Mouse (Mus musculus): ENCODE results near the gene Gm47985. TPM values are rescaled to one million over a fixed set of nuclear protein-coding genes. Genes with fewer than 3 reads are reported as not detected.

The Gm47985 gene
- total and polyA plus RNA-seq, 3 experiments = not detected

- no peak for DNase-seq (ENCODE audit: extremely low read depth)
- in situ Hi-C loops (cut with MboI; ENCODE audit: low pct_ligation_motif_present, low pct_unique_long_range_greater_than_20kb, low sequenced_read_pairs) = no loop called here
- no peaks in the 10 kb centered on the region for H3K79me2 ChIP-seq (replicated peaks; ENCODE audit: control insufficient read depth, extremely low read depth, insufficient read depth, poor library complexity, severe bottlenecking)
- no peak overlapping the region for H3K4me2 ChIP-seq (ENCODE audit: insufficient read depth, low read depth, poor library complexity, severe bottlenecking)
- H3K36me3 ChIP-seq (replicated peaks in 1 of 2; ENCODE audit: control insufficient read depth in 1 of 2, insufficient read depth in 1 of 2, low read length in 1 of 2) = no peaks in the 10 kb centered on the region
- no peak overlapping the region for H3K4me3 ChIP-seq (replicated peaks in 1 of 3; ENCODE audit: low read depth in 2 of 3, low read length in 2 of 3, poor library complexity in 1 of 3)
- no peaks in the 10 kb centered on the region for H3K4me1 ChIP-seq (ENCODE audit: control insufficient read depth in 1 of 2, insufficient read depth in 2 of 2)
- H3K9me3 ChIP-seq (replicated peaks; ENCODE audit: low read length) = no peaks in the 10 kb centered on the region
- H3K27ac ChIP-seq (ENCODE audit: insufficient read depth, low read depth) = no peak overlapping the region
- dilution Hi-C loops (cut with MboI; ENCODE audit: extremely low pct_ligation_motif_present, extremely low pct_unique_long_range_greater_than_20kb, low sequenced_read_pairs) = no loop called here
- TF ChIP-seq ETS1 (conservative IDR thresholded peaks at IDR 0.05; ENCODE audit: low read depth, low read length) = no peak
- TF ChIP-seq E2F4 (IDR thresholded peaks at IDR 0.05; ENCODE audit: insufficient replicate concordance, low read depth, low read length) = no peak
- TF ChIP-seq MAFK (IDR thresholded peaks at IDR 0.05; ENCODE audit: insufficient replicate concordance, low read length) = no peak
- TF ChIP-seq BHLHE40 (IDR thresholded peaks at IDR 0.05; ENCODE audit: low read depth, low read length) = no peak
- no peak for TF ChIP-seq GABPA (IDR thresholded peaks at IDR 0.05; ENCODE audit: insufficient replicate concordance, low read depth, low read length)
- no peak for TF ChIP-seq MXI1 (IDR thresholded peaks at IDR 0.05; ENCODE audit: low read depth, low read length)
- TF ChIP-seq TBP (conservative IDR thresholded peaks at IDR 0.05; ENCODE audit: low read depth, low read length) = no peak
- no peak for TF ChIP-seq EP300 (IDR thresholded peaks at IDR 0.05; ENCODE audit: low read length)
- no peak for TF ChIP-seq SIN3A (IDR thresholded peaks at IDR 0.05; ENCODE audit: low read length)
- TF ChIP-seq MAZ (IDR thresholded peaks at IDR 0.05; ENCODE audit: low read depth, low read length) = no peak
- TF ChIP-seq RCOR1 (conservative IDR thresholded peaks at IDR 0.05; ENCODE audit: low read depth, low read length) = no peak
- no peak for TF ChIP-seq CHD2 (IDR thresholded peaks at IDR 0.05; ENCODE audit: low read length)
- no peak for TF ChIP-seq USF2 (conservative IDR thresholded peaks at IDR 0.05; ENCODE audit: low read depth, low read length)
- no peak for TF ChIP-seq NELFE (IDR thresholded peaks at IDR 0.05; ENCODE audit: low read depth, low read length)
- TF ChIP-seq JUN (IDR thresholded peaks at IDR 0.05; ENCODE audit: insufficient read depth, low read depth, low read length) = no peak
- no peak for TF ChIP-seq HCFC1 (IDR thresholded peaks at IDR 0.05; ENCODE audit: low read depth, low read length)
- no peaks in the 10 kb centered on the region for H3K27me3 ChIP-seq (replicated peaks)
- H3K9ac ChIP-seq (ENCODE audit: insufficient read depth, low read depth) = no peak overlapping the region
Measured at GRCm38 (mm10) chr1:151156129-151156528, 26.2 kb upstream of the Gm47985 start.

GRCm38 (mm10) chr1:151156777-151157632 lies 25.3 kb upstream of the Gm47985 start:
- Histone ChIP-seq H3K9me3 (replicated peaks; ENCODE audit: low read length) (no peaks in the 10 kb centered on the region), H3K9ac (ENCODE audit: insufficient read depth, low read depth) (no peak overlapping the region), H3K36me3 (replicated peaks in 1 of 2; ENCODE audit: control insufficient read depth in 1 of 2, insufficient read depth in 1 of 2, low read length in 1 of 2) (no peaks in the 10 kb centered on the region), H3K27ac (ENCODE audit: insufficient read depth, low read depth) (no peak overlapping the region), H3K4me1 (ENCODE audit: control insufficient read depth in 1 of 2, insufficient read depth in 2 of 2) (no peaks in the 10 kb centered on the region), H3K79me2 (replicated peaks; ENCODE audit: control insufficient read depth, extremely low read depth, insufficient read depth, poor library complexity, severe bottlenecking) (no peaks in the 10 kb centered on the region), H3K4me3 (replicated peaks in 1 of 3; ENCODE audit: low read depth in 2 of 3, low read length in 2 of 3, poor library complexity in 1 of 3) (no peak overlapping the region), H3K27me3 (replicated peaks) (no peaks in the 10 kb centered on the region), H3K4me2 (ENCODE audit: insufficient read depth, low read depth, poor library complexity, severe bottlenecking) (no peak overlapping the region)
- in situ Hi-C loops (cut with MboI; ENCODE audit: low pct_ligation_motif_present, low pct_unique_long_range_greater_than_20kb, low sequenced_read_pairs) (no loop called here), dilution Hi-C loops (cut with MboI; ENCODE audit: extremely low pct_ligation_motif_present, extremely low pct_unique_long_range_greater_than_20kb, low sequenced_read_pairs) (no loop called here)
- no peak for TF ChIP-seq SMC3 (IDR thresholded peaks at IDR 0.05; ENCODE audit: low read depth, low read length)
- TF ChIP-seq SIN3A (IDR thresholded peaks at IDR 0.05; ENCODE audit: low read length) = no peak
- TF ChIP-seq ZNF384 (IDR thresholded peaks at IDR 0.05; ENCODE audit: low read depth, low read length) = no peak
- TF ChIP-seq E2F4 (IDR thresholded peaks at IDR 0.05; ENCODE audit: insufficient replicate concordance, low read depth, low read length) = no peak
- no peak for TF ChIP-seq ZMIZ1 (IDR thresholded peaks at IDR 0.05; ENCODE audit: low read depth, low read length)
- TF ChIP-seq ELF1 (IDR thresholded peaks at IDR 0.05; ENCODE audit: low read depth, low read length) = no peak
- no peak for TF ChIP-seq MAFK (IDR thresholded peaks at IDR 0.05; ENCODE audit: insufficient replicate concordance, low read length)
- TF ChIP-seq PAX5 (IDR thresholded peaks at IDR 0.05; ENCODE audit: low read length) = no peak
- no peak for TF ChIP-seq POLR2A (IDR thresholded peaks at IDR 0.05; ENCODE audit: low read depth, low read length)
- TF ChIP-seq NELFE (IDR thresholded peaks at IDR 0.05; ENCODE audit: low read depth, low read length) = no peak
- TF ChIP-seq USF1 (IDR thresholded peaks at IDR 0.05; ENCODE audit: low read depth, low read length) = no peak
- TF ChIP-seq ETS1 (conservative IDR thresholded peaks at IDR 0.05; ENCODE audit: low read depth, low read length) = no peak
- no peak for TF ChIP-seq NRF1 (IDR thresholded peaks at IDR 0.05; ENCODE audit: low read depth, low read length)
- no peak for DNase-seq (ENCODE audit: extremely low read depth)
